ENCODE assay signal across 9 mouse cellular contexts in the genomic region with DNA sequence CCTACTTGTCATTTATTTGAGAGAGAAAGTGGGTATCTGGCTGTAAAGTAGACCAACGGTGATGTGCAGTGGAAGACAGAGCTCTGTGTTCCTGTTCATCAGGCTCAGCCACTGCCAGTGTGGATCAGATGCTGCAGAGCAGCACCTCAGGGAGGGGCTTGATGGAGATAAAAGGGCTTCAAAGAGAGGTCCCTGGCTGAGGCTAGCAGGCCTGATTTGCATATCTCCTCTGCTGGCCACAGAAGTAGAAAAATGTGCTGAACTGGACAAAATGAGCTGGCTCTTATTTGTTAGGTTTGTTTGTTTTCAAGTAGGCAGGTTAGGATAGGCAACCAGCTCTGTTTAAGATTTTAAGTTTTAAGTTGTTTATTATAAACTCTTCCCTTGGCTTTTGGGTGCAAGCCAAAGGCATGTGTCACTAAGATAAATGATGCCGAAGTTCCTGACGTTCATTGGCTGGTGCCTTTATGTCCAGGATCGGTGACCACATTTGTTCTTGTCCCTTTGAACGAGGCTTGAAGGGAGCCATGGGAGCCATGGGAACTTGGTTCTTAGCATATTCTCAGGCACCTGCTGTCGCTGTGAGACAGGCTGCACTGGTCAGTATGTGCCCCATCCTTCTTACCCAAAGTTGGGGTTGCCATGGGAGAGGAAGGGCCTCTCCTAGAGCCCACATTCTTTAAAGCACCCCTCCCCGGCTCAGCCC.
A peak's percentile ranks its signal among the peaks of the same experiment; 100 is the strongest.
DNase-seq lines count a peak whose midpoint lies in the region; ATAC-seq and TF ChIP-seq lines count a peak whose summit lies in the region.
"Had no signal": no experiment of that assay in that cellular context is flagged by ENCODE, and none has a peak within 500 bp of the region (broad histone marks: within the 10 kb centered on the region; RNA-seq: fewer than 3 reads in every experiment).

No protein-coding gene starts in this region.

- no peak overlapping the region for H3K9ac ChIP-seq in lung, embryonic 14.5 days
- 0 out of 2 replicates have a peak overlapping the region, but pooled peaks have one; percentile 13 for H3K9ac ChIP-seq in neural tube, embryonic 13.5 days
- H3K9ac ChIP-seq: limb, embryonic 15.5 days had no signal

- 0 out of 2 replicates have a peak, but pooled peaks cover 7% of the 10 kb centered on the region for H3K36me3 ChIP-seq in lung, embryonic 14.5 days (ENCODE audit: insufficient read depth)
- H3K36me3 ChIP-seq in embryonic facial prominence, embryonic 10.5 days (replicated peaks): peaks cover 13% of the 10 kb centered on the region; the same call in 1 of the 2 replicates
- H3K36me3 ChIP-seq in neural tube, embryonic 13.5 days: no peaks in the 10 kb centered on the region

- DNase-seq in lung, embryonic 14.5 days: peak; percentile 66
- no peak for DNase-seq in lung, adult 18-20 months
- no peak for DNase-seq in embryonic facial prominence, embryonic 10.5 days (ENCODE audit: low spot score)
- peak; percentile 52 for DNase-seq in kidney, postnatal 10 days
- no peak for DNase-seq in spleen, postnatal 14 days (ENCODE audit: low spot score in 2 of 2)
- DNase-seq in spleen, postnatal 4 days (ENCODE audit: low spot score in 2 of 2): no peak

- ATAC-seq in lung, embryonic 14.5 days (ENCODE audit: insufficient read depth): peak; percentile 35; the same call in 1 of the 2 replicates
- ATAC-seq in neural tube, embryonic 13.5 days (ENCODE audit: low read depth): peak; percentile 91
- ATAC-seq in erythroid progenitor cell, adult 5-6 weeks (replicated peaks; ENCODE audit: low FRiP score, poor library complexity, severe bottlenecking): no peak

- no peaks in the 10 kb centered on the region for H3K9me3 ChIP-seq in lung, embryonic 14.5 days (ENCODE audit: low read depth, low read length)
- H3K9me3 ChIP-seq in embryonic facial prominence, embryonic 10.5 days: no peaks in the 10 kb centered on the region
- H3K9me3 ChIP-seq in neural tube, embryonic 13.5 days: no peaks in the 10 kb centered on the region
- H3K9me3 ChIP-seq: limb, embryonic 15.5 days had no signal

- H3K4me2 ChIP-seq in lung, embryonic 14.5 days: no peak overlapping the region
- no peak overlapping the region for H3K4me2 ChIP-seq in neural tube, embryonic 13.5 days
- H3K4me2 ChIP-seq: limb, embryonic 15.5 days had no signal

- no peak overlapping the region for H3K4me3 ChIP-seq in lung, embryonic 14.5 days (ENCODE audit: low read depth, low read length)
- H3K4me3 ChIP-seq in embryonic facial prominence, embryonic 10.5 days: no peak overlapping the region
- no peak overlapping the region for H3K4me3 ChIP-seq in neural tube, embryonic 13.5 days
- H3K4me3 ChIP-seq: limb, embryonic 15.5 days had no signal

- WGBS in lung, embryonic 14.5 days: 24% methylated on average over 7 of the region's 7 CpGs
- 78% methylated on average over 7 of the region's 7 CpGs for WGBS in embryonic facial prominence, embryonic 10.5 days
- 11% methylated on average over 7 of the region's 7 CpGs for WGBS in neural tube, embryonic 13.5 days

- no peaks in the 10 kb centered on the region for H3K4me1 ChIP-seq in lung, embryonic 14.5 days (ENCODE audit: insufficient read depth)
- H3K4me1 ChIP-seq in embryonic facial prominence, embryonic 10.5 days: peaks cover 14% of the 10 kb centered on the region
- H3K4me1 ChIP-seq in neural tube, embryonic 13.5 days (replicated peaks): peaks cover 73% of the 10 kb centered on the region

- no peak for TF ChIP-seq CTCF in lung, embryonic 14.5 days (IDR thresholded peaks at IDR 0.05; ENCODE audit: low read depth)

- no peak overlapping the region for H3K27ac ChIP-seq in lung, embryonic 14.5 days (ENCODE audit: low read depth)
- H3K27ac ChIP-seq in embryonic facial prominence, embryonic 10.5 days (replicated peaks): peak overlapping the region; percentile 24; the same call in 1 of the 2 replicates
- peak overlapping the region; percentile 89 for H3K27ac ChIP-seq in neural tube, embryonic 13.5 days (replicated peaks)
- H3K27ac ChIP-seq: limb, embryonic 15.5 days had no signal

- no peaks in the 10 kb centered on the region for H3K27me3 ChIP-seq in lung, embryonic 14.5 days (ENCODE audit: insufficient read depth, low read length)
- no peaks in the 10 kb centered on the region for H3K27me3 ChIP-seq in embryonic facial prominence, embryonic 10.5 days (replicated peaks; ENCODE audit: low read depth, poor library complexity, severe bottlenecking)
- H3K27me3 ChIP-seq in neural tube, embryonic 13.5 days: no peaks in the 10 kb centered on the region
- H3K27me3 ChIP-seq: limb, embryonic 15.5 days had no signal

Comparison
In these comparisons a context has a peak if more than half of its experiments do, and no peak if none do; other contexts are left out.
1. DNase-seq: peak in lung, embryonic 14.5 days (single experiment) and kidney, postnatal 10 days (single experiment); none in lung, adult 18-20 months (0 of 2), embryonic facial prominence, embryonic 10.5 days (single experiment), spleen, postnatal 14 days (0 of 2) and spleen, postnatal 4 days (0 of 2).